Mouse (Mus musculus): ENCODE data around the gene Myo1f.

- no peak for TF ChIP-seq CTCF (IDR thresholded peaks at IDR 0.05; ENCODE audit: low read depth)
- no peak for TF ChIP-seq EP300 (IDR thresholded peaks at IDR 0.05; ENCODE audit: low read depth)
Observed at GRCm38 (mm10) chr17:33526506-33526905, 29.0 kb upstream of the Myo1f start.

Measured in heart, postnatal 0 days (tissue).